Mouse (Mus musculus): ENCODE results near the gene Zmat5. TPM values are rescaled to one million over a fixed set of nuclear protein-coding genes. Genes with fewer than 3 reads are reported as not detected.

Gene Zmat5
- polyA plus RNA-seq, 1 experiment: 31.9 TPM

DNA sequence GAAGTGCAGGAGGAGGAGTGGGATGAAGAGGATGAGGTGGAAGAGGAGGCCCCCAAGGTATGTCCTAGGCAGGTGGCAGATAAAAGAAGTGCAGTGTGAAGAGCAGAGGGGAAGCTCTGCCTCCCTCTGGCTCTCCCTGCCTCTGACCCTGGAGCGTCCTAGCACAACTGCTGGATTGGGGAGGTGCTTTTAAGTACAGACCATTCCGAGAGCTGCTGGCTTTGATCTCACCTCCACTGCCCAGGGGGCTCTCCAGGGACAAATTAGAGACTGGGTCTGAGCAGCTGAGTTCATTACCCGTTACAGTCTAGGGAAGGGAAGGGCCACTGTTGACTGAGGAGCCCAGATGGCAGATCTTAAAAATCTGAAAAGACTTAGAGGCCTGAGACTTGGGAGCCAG, 24.4 kb upstream of the Zmat5 start:
- no peaks in the 10 kb centered on the region for H3K4me1 ChIP-seq (ENCODE audit: control insufficient read depth, insufficient read depth, insufficient read length)
- H3K4me3 ChIP-seq (ENCODE audit: extremely low read depth, insufficient read depth, insufficient read length): no peak overlapping the region
- H3K27ac ChIP-seq (ENCODE audit: insufficient read depth, low read length): no peak overlapping the region
- TF ChIP-seq CTCF (IDR thresholded peaks at IDR 0.05; ENCODE audit: extremely low read depth, insufficient read depth, insufficient read length, insufficient replicate concordance): no peak
- DNase-seq (ENCODE audit: low read depth in 1 of 2, low spot score in 2 of 2): no peak
- peaks cover 31% of the 10 kb centered on the region for H3K36me3 ChIP-seq (ENCODE audit: control insufficient read depth, insufficient read depth, low read length)
- WGBS: 90% methylated on average over 3 of the region's 3 CpGs
- H3K27me3 ChIP-seq (ENCODE audit: control insufficient read depth, insufficient read depth, low read length): no peaks in the 10 kb centered on the region

DNA sequence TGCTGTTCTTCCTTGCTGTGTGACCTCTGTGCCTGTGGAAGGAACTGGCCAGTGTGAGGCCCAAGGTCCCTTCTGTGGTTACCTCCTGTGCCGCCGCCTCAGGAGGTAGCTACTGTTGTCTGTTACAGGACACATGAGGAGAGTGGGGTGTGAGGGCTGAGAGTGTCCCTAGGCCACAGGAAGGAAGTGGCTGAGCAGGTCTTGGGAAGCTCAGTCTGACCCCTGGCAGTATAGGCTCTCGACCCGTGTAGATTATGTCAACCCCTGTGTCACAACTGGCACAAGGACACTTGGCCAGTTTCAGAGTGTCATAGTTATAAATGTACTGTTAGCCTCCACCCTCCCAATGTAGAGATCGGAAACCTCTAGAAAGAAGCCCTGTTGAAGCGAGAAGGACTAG, 21.0 kb upstream of the Zmat5 start:
- no peaks in the 10 kb centered on the region for H3K4me1 ChIP-seq (ENCODE audit: control insufficient read depth, insufficient read depth, insufficient read length)
- no peaks in the 10 kb centered on the region for H3K27me3 ChIP-seq (ENCODE audit: control insufficient read depth, insufficient read depth, low read length)
- H3K27ac ChIP-seq (ENCODE audit: insufficient read depth, low read length): no peak overlapping the region
- TF ChIP-seq CTCF (IDR thresholded peaks at IDR 0.05; ENCODE audit: extremely low read depth, insufficient read depth, insufficient read length, insufficient replicate concordance) (no peak), POLR2A (IDR thresholded peaks at IDR 0.05; ENCODE audit: low read depth, low read length) (no peak)
- no peak overlapping the region for H3K4me3 ChIP-seq (ENCODE audit: extremely low read depth, insufficient read depth, insufficient read length)
- DNase-seq (ENCODE audit: low read depth in 1 of 2, low spot score in 2 of 2): no peak
- H3K36me3 ChIP-seq (ENCODE audit: control insufficient read depth, insufficient read depth, low read length): peaks cover 28% of the 10 kb centered on the region
- 75% methylated on average over 6 of the region's 6 CpGs for WGBS

DNA sequence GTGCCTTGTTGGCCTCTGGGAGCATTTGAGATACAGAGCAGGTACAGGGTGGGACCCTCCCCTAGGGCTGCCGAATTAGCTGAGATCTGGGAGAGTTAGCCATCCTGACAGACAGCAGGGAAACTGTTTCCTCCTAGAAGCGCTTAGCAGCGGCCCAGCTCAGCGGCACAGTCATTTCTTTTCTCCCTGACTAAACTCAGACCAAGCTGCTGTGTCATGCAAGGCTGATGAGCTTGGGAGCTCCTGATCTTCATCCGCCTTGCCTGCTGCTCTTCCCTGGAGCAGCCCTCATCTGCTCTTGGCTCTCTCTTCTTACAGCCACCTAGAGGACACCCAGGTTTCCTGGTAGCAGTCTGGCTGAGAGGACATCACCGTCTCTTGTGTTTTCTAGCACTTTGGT, 20.3 kb upstream of the Zmat5 start:
- Histone ChIP-seq H3K27ac (ENCODE audit: insufficient read depth, low read length) (no peak overlapping the region), H3K36me3 (ENCODE audit: control insufficient read depth, insufficient read depth, low read length) (peaks cover 26% of the 10 kb centered on the region), H3K4me1 (ENCODE audit: control insufficient read depth, insufficient read depth, insufficient read length) (no peaks in the 10 kb centered on the region), H3K4me3 (ENCODE audit: extremely low read depth, insufficient read depth, insufficient read length) (no peak overlapping the region), H3K27me3 (ENCODE audit: control insufficient read depth, insufficient read depth, low read length) (no peaks in the 10 kb centered on the region)
- TF ChIP-seq POLR2A (IDR thresholded peaks at IDR 0.05; ENCODE audit: low read depth, low read length): no peak
- no peak for TF ChIP-seq CTCF (IDR thresholded peaks at IDR 0.05; ENCODE audit: extremely low read depth, insufficient read depth, insufficient read length, insufficient replicate concordance)
- no peak for DNase-seq (ENCODE audit: low read depth in 1 of 2, low spot score in 2 of 2)
- WGBS: 85% methylated on average over 6 of the region's 6 CpGs

DNA sequence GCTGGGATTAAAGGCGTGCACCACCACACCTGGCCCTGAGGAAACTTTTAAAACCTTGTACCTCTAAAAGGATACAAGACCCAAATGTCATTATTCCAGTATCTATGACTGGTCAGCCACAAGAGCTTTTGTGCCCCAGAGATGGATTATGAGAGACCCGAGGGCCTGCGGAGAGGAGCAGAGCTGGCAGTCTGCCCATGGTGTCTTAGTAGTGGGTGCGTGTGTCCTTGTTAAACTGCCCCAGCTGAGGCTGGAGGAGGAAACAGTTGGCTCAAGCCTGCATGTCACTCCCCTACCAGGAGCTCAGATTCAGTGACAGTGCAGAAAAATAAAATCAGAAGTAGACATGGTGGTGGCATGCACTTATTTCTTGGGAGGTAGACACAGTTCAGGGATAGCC, 19.4 kb upstream of the Zmat5 start:
- Histone ChIP-seq H3K27me3 (ENCODE audit: control insufficient read depth, insufficient read depth, low read length) (no peaks in the 10 kb centered on the region), H3K27ac (ENCODE audit: insufficient read depth, low read length) (no peak overlapping the region), H3K4me3 (ENCODE audit: extremely low read depth, insufficient read depth, insufficient read length) (no peak overlapping the region), H3K4me1 (ENCODE audit: control insufficient read depth, insufficient read depth, insufficient read length) (no peaks in the 10 kb centered on the region), H3K36me3 (ENCODE audit: control insufficient read depth, insufficient read depth, low read length) (peaks cover 20% of the 10 kb centered on the region)
- DNase-seq (ENCODE audit: low read depth in 1 of 2, low spot score in 2 of 2): no peak
- TF ChIP-seq POLR2A (IDR thresholded peaks at IDR 0.05; ENCODE audit: low read depth, low read length): no peak
- no peak for TF ChIP-seq CTCF (IDR thresholded peaks at IDR 0.05; ENCODE audit: extremely low read depth, insufficient read depth, insufficient read length, insufficient replicate concordance)
- WGBS: 81% methylated on average over 4 of the region's 4 CpGs

DNA sequence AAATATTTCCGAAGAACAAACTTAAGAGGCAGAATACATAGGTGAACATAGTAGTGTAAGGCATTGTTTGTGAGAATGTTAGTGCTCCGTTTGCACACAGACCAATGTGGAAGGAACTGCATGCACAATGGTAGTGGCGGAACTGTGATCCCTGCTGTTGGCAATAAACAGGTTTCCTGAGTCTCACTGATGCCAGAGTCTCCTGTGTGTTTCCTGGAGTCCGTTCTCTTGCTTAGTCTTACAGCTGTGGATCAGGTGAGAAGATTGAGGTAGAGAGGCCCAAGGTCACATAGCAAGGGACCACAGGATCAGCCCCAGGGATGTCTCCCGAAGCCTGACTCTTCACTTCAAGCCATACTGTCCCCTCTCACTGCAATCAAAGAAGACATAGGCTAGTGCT, 19.0 kb upstream of the Zmat5 start:
- H3K36me3 ChIP-seq (ENCODE audit: control insufficient read depth, insufficient read depth, low read length): peaks cover 20% of the 10 kb centered on the region
- no peak overlapping the region for H3K4me3 ChIP-seq (ENCODE audit: extremely low read depth, insufficient read depth, insufficient read length)
- H3K4me1 ChIP-seq (ENCODE audit: control insufficient read depth, insufficient read depth, insufficient read length): no peaks in the 10 kb centered on the region
- no peak for TF ChIP-seq POLR2A (IDR thresholded peaks at IDR 0.05; ENCODE audit: low read depth, low read length)
- no peak for TF ChIP-seq CTCF (IDR thresholded peaks at IDR 0.05; ENCODE audit: extremely low read depth, insufficient read depth, insufficient read length, insufficient replicate concordance)
- H3K27me3 ChIP-seq (ENCODE audit: control insufficient read depth, insufficient read depth, low read length): no peaks in the 10 kb centered on the region
- DNase-seq (ENCODE audit: low read depth in 1 of 2, low spot score in 2 of 2): no peak
- WGBS: 86% methylated on average over 5 of the region's 5 CpGs
- H3K27ac ChIP-seq (ENCODE audit: insufficient read depth, low read length): no peak overlapping the region

DNA sequence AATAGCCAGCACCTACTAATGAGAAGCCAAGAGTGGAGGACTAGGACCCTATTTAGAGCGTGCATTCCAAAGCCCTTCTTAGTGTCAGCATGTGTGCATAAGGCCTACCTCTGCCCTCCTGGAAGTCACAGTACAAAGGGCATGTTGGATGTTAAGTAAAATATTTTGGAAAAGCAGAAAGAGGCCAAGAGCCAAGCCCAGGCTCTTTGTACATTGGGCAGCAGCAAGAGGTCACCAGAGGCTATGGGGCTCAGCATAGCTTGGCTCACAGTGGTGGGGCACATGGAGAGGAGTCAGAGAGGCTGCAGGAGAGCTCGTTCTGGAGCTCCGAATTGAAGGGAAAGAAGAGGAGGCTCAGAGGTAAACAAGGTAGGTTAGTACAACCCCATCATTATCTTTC, 17.5 kb upstream of the Zmat5 start:
- H3K36me3 ChIP-seq (ENCODE audit: control insufficient read depth, insufficient read depth, low read length): peaks cover 13% of the 10 kb centered on the region
- no peak for TF ChIP-seq CTCF (IDR thresholded peaks at IDR 0.05; ENCODE audit: extremely low read depth, insufficient read depth, insufficient read length, insufficient replicate concordance)
- no peak for TF ChIP-seq POLR2A (IDR thresholded peaks at IDR 0.05; ENCODE audit: low read depth, low read length)
- no peak overlapping the region for H3K27ac ChIP-seq (ENCODE audit: insufficient read depth, low read length)
- WGBS: 91% methylated on average over 3 of the region's 3 CpGs
- no peak overlapping the region for H3K4me3 ChIP-seq (ENCODE audit: extremely low read depth, insufficient read depth, insufficient read length)
- no peaks in the 10 kb centered on the region for H3K27me3 ChIP-seq (ENCODE audit: control insufficient read depth, insufficient read depth, low read length)
- no peaks in the 10 kb centered on the region for H3K4me1 ChIP-seq (ENCODE audit: control insufficient read depth, insufficient read depth, insufficient read length)
- no peak for DNase-seq (ENCODE audit: low read depth in 1 of 2, low spot score in 2 of 2)

DNA sequence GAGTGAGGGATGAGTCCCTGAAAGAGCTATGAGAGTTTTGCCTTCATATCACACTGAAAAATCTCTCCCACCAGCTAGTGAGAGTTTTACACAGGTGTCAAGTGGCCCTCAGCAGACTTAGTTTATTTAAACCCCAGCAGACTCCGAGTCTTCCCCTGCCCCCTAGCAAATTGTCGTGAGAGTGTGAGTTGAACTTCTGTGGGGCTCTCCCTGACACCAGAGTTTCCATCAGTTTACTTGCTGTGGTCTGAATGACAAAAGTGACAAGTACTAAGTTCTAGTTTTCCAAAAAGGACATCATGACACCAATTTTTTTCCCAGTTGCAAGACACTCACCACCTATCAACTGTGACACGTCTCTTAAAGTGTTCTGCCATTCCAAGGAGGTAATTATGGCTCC, 16.6 kb upstream of the Zmat5 start:
- H3K36me3 ChIP-seq (ENCODE audit: control insufficient read depth, insufficient read depth, low read length): peaks cover 7% of the 10 kb centered on the region; the same call in 1 of the 2 replicates
- TF ChIP-seq POLR2A (IDR thresholded peaks at IDR 0.05; ENCODE audit: low read depth, low read length): no peak
- 83% methylated on average over 3 of the region's 3 CpGs for WGBS
- no peak overlapping the region for H3K27ac ChIP-seq (ENCODE audit: insufficient read depth, low read length)
- H3K27me3 ChIP-seq (ENCODE audit: control insufficient read depth, insufficient read depth, low read length): no peaks in the 10 kb centered on the region
- DNase-seq (ENCODE audit: low read depth in 1 of 2, low spot score in 2 of 2): no peak
- no peak overlapping the region for H3K4me3 ChIP-seq (ENCODE audit: extremely low read depth, insufficient read depth, insufficient read length)
- no peaks in the 10 kb centered on the region for H3K4me1 ChIP-seq (ENCODE audit: control insufficient read depth, insufficient read depth, insufficient read length)
